Mouse (Mus musculus) MEL (cell line): ENCODE results near the gene Slc1a4.

Experiments used
- CTCF ChIP-seq, 3 experiments: IDR thresholded peaks in 2 of 3; conservative IDR thresholded peaks in 1 of 3; 2 replicates each; pipeline ENCODE4 v1.5.1; 2011 to 2012; ENCODE audit warnings: low read length in 3 of 3, low read depth in 2 of 3, mild to moderate bottlenecking in 2 of 3, improper control_type of control experiment in 1 of 3, inconsistent platforms in 1 of 3, mixed read lengths in 1 of 3, moderate library complexity in 1 of 3; ENCODE audit not compliant: control insufficient read depth in 1 of 3, insufficient read depth in 1 of 3, poor library complexity in 1 of 3, severe bottlenecking in 1 of 3
- JUND ChIP-seq: IDR thresholded peaks from 2 replicates; pipeline ENCODE4 v1.6.1; 2011; ENCODE audit warnings: low read depth, mild to moderate bottlenecking, improper control_type of control experiment, low read length
- MAFK ChIP-seq: IDR thresholded peaks from 2 replicates; pipeline ENCODE4 v1.6.1; 2011; ENCODE audit warnings: low read depth, mild to moderate bottlenecking, low read length, improper control_type of control experiment, borderline replicate concordance
- MXI1 ChIP-seq: IDR thresholded peaks from 2 replicates; pipeline ENCODE4 v1.6.1; 2011; ENCODE audit warnings: mild to moderate bottlenecking, low read depth, low read length, improper control_type of control experiment
- MYC ChIP-seq: IDR thresholded peaks from 2 replicates; pipeline ENCODE4 v1.6.1; 2011; ENCODE audit warnings: low read depth, mild to moderate bottlenecking, low read length, improper control_type of control experiment, moderate library complexity
- NELFE ChIP-seq: IDR thresholded peaks from 2 replicates; pipeline ENCODE4 v1.6.1; 2011; ENCODE audit warnings: low read depth, low read length, improper control_type of control experiment
- POLR2A ChIP-seq, 2 experiments: IDR thresholded peaks; 2 replicates each; pipeline ENCODE4 v1.6.1; 2011 to 2012; ENCODE audit warnings: low read length in 2 of 2, mild to moderate bottlenecking in 2 of 2, control low read depth in 1 of 2, improper control_type of control experiment in 1 of 2, low read depth in 1 of 2, moderate library complexity in 1 of 2; ENCODE audit not compliant: control insufficient read depth in 1 of 2, insufficient read depth in 1 of 2, poor library complexity in 1 of 2
- ZNF384 ChIP-seq: IDR thresholded peaks from 2 replicates; pipeline ENCODE4 v1.6.1; 2012; ENCODE audit warnings: low read depth, mild to moderate bottlenecking, inconsistent platforms, low read length, improper control_type of control experiment

GRCm38 (mm10) chr11:20329711-20330110, 2.8 kb downstream of the Slc1a4 start:
- no peak for TF ChIP-seq MXI1
- TF ChIP-seq MYC = no peak
- TF ChIP-seq CTCF (IDR thresholded peaks at IDR 0.05 in 2 of 3, conservative IDR thresholded peaks at IDR 0.05 in 1 of 3; ENCODE audit: control insufficient read depth in 1 of 3, insufficient read depth in 1 of 3, low read depth in 2 of 3, low read length in 3 of 3, poor library complexity in 1 of 3, severe bottlenecking in 1 of 3) = no peak
- no peak for TF ChIP-seq POLR2A (IDR thresholded peaks at IDR 0.05; ENCODE audit: control insufficient read depth in 1 of 2, insufficient read depth in 1 of 2, low read depth in 1 of 2, low read length in 2 of 2, poor library complexity in 1 of 2)
- no peak for TF ChIP-seq NELFE
- TF ChIP-seq MAFK = no peak
- TF ChIP-seq ZNF384 = no peak
- TF ChIP-seq JUND = no peak
